ENCODE assay signal across 31 mouse cellular contexts in genomic region chr12:82357431-82357830, GRCm38 (mm10).
"Had no signal": no experiment of that assay in that cellular context is flagged by ENCODE, and none has a peak within 500 bp of the region (broad histone marks: within the 10 kb centered on the region; RNA-seq: fewer than 3 reads in every experiment).

No protein-coding gene starts in this region.

- DNase-seq: left cerebral cortex, postnatal 4 days; liver; liver, embryonic 13.5 days; liver, postnatal 0 days; lung, adult 18-20 months; lung, adult 2 months; lung, embryonic 14.5 days; lung, postnatal 10 days; lung, postnatal 14 days; lung, postnatal 36 days; lung, postnatal 4 days; midbrain, embryonic 14.5 days had no signal

- H3K36me3 ChIP-seq: liver, embryonic 15.5 days; midbrain, embryonic 15.5 days had no signal

- H3K4me3 ChIP-seq: limb, embryonic 10.5 days; limb, embryonic 12.5 days; limb, embryonic 13.5 days; limb, embryonic 15.5 days; liver, embryonic 12.5 days; liver, embryonic 13.5 days; liver, embryonic 15.5 days; lung, embryonic 15.5 days; megakaryocyte, embryonic 14.5 days; midbrain, embryonic 10.5 days; midbrain, embryonic 12.5 days; midbrain, embryonic 15.5 days; myocyte; neural tube, embryonic 12.5 days; neural tube, embryonic 13.5 days had no signal

- ATAC-seq: liver, embryonic 12.5 days; liver, postnatal 0 days; lung, postnatal 0 days; midbrain, embryonic 15.5 days; midbrain, embryonic 16.5 days had no signal

- H3K9me3 ChIP-seq: limb, embryonic 10.5 days; limb, embryonic 12.5 days; limb, embryonic 13.5 days; limb, embryonic 15.5 days; liver, embryonic 12.5 days; liver, embryonic 13.5 days; liver, embryonic 15.5 days; lung, embryonic 15.5 days; megakaryocyte, embryonic 14.5 days; midbrain, embryonic 10.5 days; midbrain, embryonic 12.5 days; midbrain, embryonic 15.5 days; neural tube, embryonic 12.5 days; neural tube, embryonic 13.5 days had no signal

- H3K27ac ChIP-seq: limb, embryonic 10.5 days; limb, embryonic 12.5 days; limb, embryonic 13.5 days; limb, embryonic 15.5 days; liver, embryonic 12.5 days; liver, embryonic 13.5 days; liver, embryonic 14.5 days; liver, embryonic 15.5 days; lung, embryonic 15.5 days; macrophage; midbrain, embryonic 10.5 days; midbrain, embryonic 12.5 days; midbrain, embryonic 15.5 days; neural tube, embryonic 12.5 days; neural tube, embryonic 13.5 days had no signal

- H3K4me2 ChIP-seq: limb, embryonic 12.5 days; limb, embryonic 13.5 days; limb, embryonic 15.5 days; liver, embryonic 11.5 days; liver, embryonic 12.5 days; liver, embryonic 13.5 days; liver, embryonic 15.5 days; lung, embryonic 14.5 days; lung, embryonic 15.5 days; midbrain, embryonic 12.5 days; midbrain, embryonic 15.5 days; neural tube, embryonic 12.5 days; neural tube, embryonic 13.5 days had no signal

- H3K4me1 ChIP-seq: midbrain, embryonic 10.5 days; midbrain, embryonic 12.5 days; neural tube, embryonic 12.5 days; neural tube, embryonic 13.5 days had no signal

- H3K9ac ChIP-seq: limb, embryonic 12.5 days; limb, embryonic 13.5 days; limb, embryonic 15.5 days; liver, embryonic 12.5 days; liver, embryonic 13.5 days; liver, embryonic 14.5 days; liver, embryonic 15.5 days; liver, postnatal 0 days; lung, embryonic 14.5 days; lung, embryonic 15.5 days; midbrain, embryonic 12.5 days; midbrain, embryonic 15.5 days; neural tube, embryonic 12.5 days; neural tube, embryonic 13.5 days had no signal

- H3K27me3 ChIP-seq: limb, embryonic 12.5 days; limb, embryonic 13.5 days; limb, embryonic 15.5 days; liver, embryonic 12.5 days; liver, embryonic 13.5 days; liver, embryonic 15.5 days; lung, embryonic 15.5 days; megakaryocyte, embryonic 14.5 days; midbrain, embryonic 12.5 days; midbrain, embryonic 15.5 days; neural tube, embryonic 12.5 days; neural tube, embryonic 13.5 days had no signal
